Mouse (Mus musculus): ENCODE measurements around the gene Lamb3.

- TF ChIP-seq CTCF (conservative IDR thresholded peaks at IDR 0.05 in 1 of 2, IDR thresholded peaks at IDR 0.05 in 1 of 2; ENCODE audit: low read depth in 2 of 2, low read length in 2 of 2) (no peak), MAZ (IDR thresholded peaks at IDR 0.05; ENCODE audit: low read depth, low read length) (no peak), POLR2A (IDR thresholded peaks at IDR 0.05; ENCODE audit: low read depth, low read length) (no peak), JUN (IDR thresholded peaks at IDR 0.05; ENCODE audit: insufficient read depth, low read depth, low read length) (no peak), USF1 (IDR thresholded peaks at IDR 0.05; ENCODE audit: low read depth, low read length) (no peak), MAX (IDR thresholded peaks at IDR 0.05; ENCODE audit: low read length) (no peak)
These were observed 136.4 kb downstream of the Lamb3 start for GRCm38 (mm10) chr1:193343853-193344252.

All from CH12.LX (cell line).